Mouse (Mus musculus) thymus, adult 2 months (tissue): Measurements from ENCODE around the gene Fgf2. TPM values are rescaled to one million over a fixed set of nuclear protein-coding genes. Genes with fewer than 3 reads are reported as not detected.

ENCODE experiments used
- DNase-seq: peaks from one replicate; pipeline ENCODE4 v3.0.0; 2021
- H3K27ac ChIP-seq: fragments of 200-500 bp; 2 replicates; pipeline ENCODE4 v1.5.1; 2012; ENCODE audit warnings: low read length, control low read depth; ENCODE audit not compliant: control insufficient read depth, insufficient read depth
- H3K27me3 ChIP-seq: fragments of 200-500 bp; 2 replicates; pipeline ENCODE4 v1.6.1; 2012; ENCODE audit warnings: mild to moderate bottlenecking, low read length, moderate library complexity, mixed read lengths; ENCODE audit not compliant: control insufficient read depth, insufficient read depth
- H3K36me3 ChIP-seq: fragments of 200-500 bp; 2 replicates; pipeline ENCODE4 v1.6.1; 2012; ENCODE audit warnings: mild to moderate bottlenecking, low read length, moderate library complexity; ENCODE audit not compliant: control insufficient read depth, insufficient read depth
- H3K4me1 ChIP-seq: fragments of 200-500 bp; replicated peaks from 2 replicates; pipeline ENCODE4 v1.6.1; 2012; ENCODE audit warnings: low read length; ENCODE audit not compliant: control insufficient read depth, insufficient read depth
- H3K4me3 ChIP-seq: fragments of 200-500 bp; 2 replicates; pipeline ENCODE4 v1.5.1; 2012; ENCODE audit warnings: mild to moderate bottlenecking, low read length, control low read depth, moderate library complexity; ENCODE audit not compliant: control insufficient read depth, insufficient read depth
- CTCF ChIP-seq: fragments of 200-500 bp; IDR thresholded peaks from 2 replicates; pipeline ENCODE4 v1.5.1; 2012; ENCODE audit warnings: mild to moderate bottlenecking, control low read depth, low read length, moderate library complexity, borderline replicate concordance; ENCODE audit not compliant: control insufficient read depth, poor library complexity, insufficient read depth; ENCODE audit errors: extremely low read depth
- POLR2A ChIP-seq: fragments of 200-500 bp; IDR thresholded peaks from 2 replicates; pipeline ENCODE4 v1.6.1; 2012; ENCODE audit warnings: mild to moderate bottlenecking, low read length, control low read depth, moderate library complexity; ENCODE audit not compliant: control insufficient read depth, poor library complexity, insufficient read depth; ENCODE audit errors: extremely low read depth
- WGBS: fragments of 180-500 bp; shearing (Covaris S2); methylation state at CpG from one replicate; pipeline ENCODE4 v1.1.7; 2018; 5-methylcytosine and 5-hydroxymethylcytosine counted together
- polyA plus RNA-seq: library from polyadenylated mRNA; depleted of rRNA; stranded (reverse); fragments of >200 nt; gene quantifications from 2 replicates; pipeline ENCODE4 v1.2.3, GENCODE M21; 2012

Gene Fgf2
- polyA plus RNA-seq, 1 experiment: 0.66 TPM

GRCm38 (mm10) chr3:37353951-37354481, 5.9 kb downstream of the Fgf2 start:
- Histone ChIP-seq H3K4me3 (no peak overlapping the region), H3K27me3 (peaks cover 5% of the 10 kb centered on the region; the same call in 1 of the 2 replicates), H3K27ac (no peak overlapping the region), H3K4me1 (no peaks in the 10 kb centered on the region), H3K36me3 (no peaks in the 10 kb centered on the region)
- no peak for DNase-seq
- TF ChIP-seq CTCF: no peak
- no peak for TF ChIP-seq POLR2A
- WGBS: 95% methylated on average over 10 of the region's 10 CpGs

- no peaks in the 10 kb centered on the region for H3K36me3 ChIP-seq
- DNase-seq: no peak
- TF ChIP-seq POLR2A (no peak), CTCF (no peak)
- H3K27ac ChIP-seq: no peak overlapping the region
- no peaks in the 10 kb centered on the region for H3K4me1 ChIP-seq
- 89% methylated on average over 1 of the region's 1 CpGs for WGBS
- peaks cover under 1% of the 10 kb centered on the region; the same call in 1 of the 2 replicates for H3K27me3 ChIP-seq
- no peak overlapping the region for H3K4me3 ChIP-seq
Measured at GRCm38 (mm10) chr3:37354737-37355136, 6.6 kb downstream of the Fgf2 start.

DNA sequence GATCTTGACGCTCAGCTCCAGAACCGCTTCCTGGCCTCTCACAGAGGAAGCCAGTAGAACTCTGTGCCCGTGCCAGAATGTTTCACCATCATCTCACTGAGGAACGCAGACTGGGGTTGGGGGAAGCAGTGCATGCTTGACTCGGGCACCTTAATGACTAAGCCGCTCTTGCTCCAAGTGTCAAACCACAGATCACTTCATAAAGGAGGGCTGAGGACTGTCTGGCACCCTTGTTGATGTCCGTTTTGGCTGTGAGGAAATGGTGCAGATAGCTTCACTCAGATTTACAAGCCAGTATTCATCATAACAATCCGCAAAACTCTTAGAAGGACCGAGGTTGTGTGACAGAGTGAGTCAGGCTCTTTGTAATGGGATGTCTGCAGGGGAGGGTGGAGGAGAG, 12.6 kb downstream of the Fgf2 start:
- H3K4me3 ChIP-seq: no peak overlapping the region
- H3K36me3 ChIP-seq: no peaks in the 10 kb centered on the region
- H3K4me1 ChIP-seq: no peaks in the 10 kb centered on the region
- no peak for TF ChIP-seq CTCF
- TF ChIP-seq POLR2A: no peak
- no peaks in the 10 kb centered on the region for H3K27me3 ChIP-seq
- no peak for DNase-seq
- H3K27ac ChIP-seq: no peak overlapping the region
- WGBS: 42% methylated on average over 9 of the region's 9 CpGs

DNA sequence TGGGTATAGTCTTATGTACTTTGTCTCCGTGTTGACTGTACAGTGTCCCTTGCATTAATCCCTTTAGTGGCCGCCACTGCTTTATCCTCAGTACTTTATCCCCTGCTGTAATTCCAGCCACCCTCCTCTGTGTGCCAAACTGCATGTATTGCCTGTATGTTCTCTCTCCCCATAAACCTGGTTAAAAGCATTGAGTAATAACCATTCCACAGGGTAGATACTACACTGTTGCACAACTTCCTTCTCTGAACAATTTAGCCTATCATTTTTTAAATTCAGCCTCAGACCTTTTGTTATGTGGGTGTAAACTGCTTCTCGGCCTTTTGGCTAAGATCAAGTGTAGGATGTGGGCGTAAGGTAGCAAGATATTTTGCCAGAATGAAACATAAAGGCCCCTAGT, 17.0 kb downstream of the Fgf2 start:
- Histone ChIP-seq H3K27ac (no peak overlapping the region), H3K4me3 (no peak overlapping the region), H3K36me3 (no peaks in the 10 kb centered on the region), H3K4me1 (no peaks in the 10 kb centered on the region), H3K27me3 (no peaks in the 10 kb centered on the region)
- 89% methylated on average over 4 of the region's 4 CpGs for WGBS
- DNase-seq: no peak
- TF ChIP-seq CTCF: no peak

- H3K27ac ChIP-seq: no peak overlapping the region
- no peak overlapping the region for H3K4me3 ChIP-seq
- no peak for TF ChIP-seq CTCF
- TF ChIP-seq POLR2A: no peak
- H3K27me3 ChIP-seq: no peaks in the 10 kb centered on the region
- 75% methylated on average over 3 of the region's 3 CpGs for WGBS
- no peak for DNase-seq
- H3K4me1 ChIP-seq: no peaks in the 10 kb centered on the region
- no peaks in the 10 kb centered on the region for H3K36me3 ChIP-seq
Measured at GRCm38 (mm10) chr3:37365976-37366375, 17.8 kb downstream of the Fgf2 start.

DNA sequence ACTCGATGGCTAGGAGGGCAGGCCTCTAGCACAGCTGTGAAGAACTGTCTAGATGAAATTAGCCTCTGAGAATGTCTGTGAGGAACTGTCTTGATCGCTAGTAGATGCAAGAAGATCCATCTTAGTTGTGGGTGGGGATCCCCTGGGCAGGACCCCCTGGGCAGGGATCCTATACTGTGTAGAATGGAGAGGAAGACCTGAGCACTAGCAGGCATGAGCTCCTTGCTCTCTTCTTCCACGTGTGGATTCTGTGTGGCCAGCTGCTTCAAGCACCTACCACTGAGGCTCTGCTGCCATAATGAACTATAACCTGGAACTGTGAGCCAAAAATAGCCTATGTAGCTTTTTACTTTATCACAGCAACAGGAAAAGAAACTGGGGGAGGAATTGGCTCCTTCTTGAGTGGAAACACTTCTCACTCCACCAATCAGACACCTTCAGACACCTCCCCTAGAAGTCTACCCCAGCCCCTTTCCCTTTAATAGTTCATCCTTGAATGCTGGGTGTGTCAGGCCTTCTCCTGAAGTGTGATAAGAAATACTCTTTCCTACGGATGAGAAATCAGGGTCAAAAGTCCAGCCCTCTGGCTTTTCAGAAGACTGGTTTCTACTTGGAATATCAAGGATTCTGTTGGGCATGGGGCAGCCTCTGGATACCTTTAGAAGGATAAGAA, 18.4 kb downstream of the Fgf2 start:
- DNase-seq: no peak
- 70% methylated on average over 4 of the region's 4 CpGs for WGBS
- Histone ChIP-seq H3K27me3 (no peaks in the 10 kb centered on the region), H3K4me1 (no peaks in the 10 kb centered on the region), H3K27ac (no peak overlapping the region), H3K36me3 (no peaks in the 10 kb centered on the region), H3K4me3 (no peak overlapping the region)
- TF ChIP-seq POLR2A (no peak), CTCF (no peak)
